Mouse (Mus musculus): ENCODE measurements around the gene Clec12b.
"Not testable (repeated sequence)": the region's sequence is repeated elsewhere in the genome, so short reads cannot be mapped to it uniquely, and the experiment has no call there.

Gene Clec12b

DNA sequence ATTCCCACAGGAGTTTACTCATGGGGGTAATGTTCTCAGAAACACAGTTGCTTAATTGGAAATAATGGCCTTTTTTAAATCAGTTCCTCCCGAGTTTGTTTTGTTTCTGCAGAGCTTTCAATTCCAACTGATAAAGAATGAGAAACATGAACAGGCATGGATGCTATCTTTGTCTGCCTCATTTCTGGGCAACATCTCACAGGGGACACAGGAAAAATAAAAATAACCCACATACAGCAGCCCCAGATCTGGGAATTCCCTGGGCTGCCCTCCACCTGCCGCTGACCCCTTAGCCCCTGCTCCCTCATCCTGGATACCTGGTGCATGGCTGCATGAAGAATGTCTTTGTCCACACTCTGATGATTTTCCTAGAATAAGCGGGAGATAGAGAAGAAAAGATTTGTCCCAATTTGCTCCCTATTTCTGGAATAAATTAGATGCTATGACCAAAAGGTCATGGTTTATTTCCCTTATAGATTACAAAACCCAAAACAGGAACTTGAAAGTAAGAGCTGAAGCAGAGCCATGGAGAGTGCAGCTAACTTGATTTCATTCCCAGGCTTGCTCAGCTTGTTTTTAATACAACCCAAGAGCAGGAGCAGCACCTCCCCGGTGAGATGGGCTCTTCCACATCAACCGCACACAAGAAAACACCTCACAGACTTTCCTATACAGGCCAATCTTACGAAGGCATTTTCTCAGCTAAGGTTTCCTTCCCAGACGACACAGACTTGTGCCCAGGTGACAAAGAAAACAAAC is 16.1 kb downstream of the Clec12b start:
- no peak for DNase-seq

DNA sequence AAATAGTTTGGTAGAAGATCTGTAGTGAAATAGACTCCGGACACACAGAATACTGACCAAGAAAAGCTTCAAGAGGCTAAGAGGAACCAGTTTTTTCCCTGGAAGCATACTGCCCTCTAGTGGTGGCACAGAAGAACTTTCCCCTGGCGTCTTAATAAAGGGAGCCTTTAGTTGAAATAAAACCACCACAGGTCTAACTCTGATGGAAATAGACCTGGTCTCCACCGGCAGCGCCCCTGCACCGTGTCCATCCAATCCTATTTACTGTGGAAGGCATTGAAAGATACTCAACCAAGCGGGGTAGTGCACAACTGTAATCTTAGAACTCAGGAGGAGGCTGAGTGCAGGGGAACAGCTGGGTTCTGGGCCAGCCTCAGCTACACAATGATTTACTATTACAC is 19.7 kb downstream of the Clec12b start:
- peak; percentile 17 for DNase-seq

DNA sequence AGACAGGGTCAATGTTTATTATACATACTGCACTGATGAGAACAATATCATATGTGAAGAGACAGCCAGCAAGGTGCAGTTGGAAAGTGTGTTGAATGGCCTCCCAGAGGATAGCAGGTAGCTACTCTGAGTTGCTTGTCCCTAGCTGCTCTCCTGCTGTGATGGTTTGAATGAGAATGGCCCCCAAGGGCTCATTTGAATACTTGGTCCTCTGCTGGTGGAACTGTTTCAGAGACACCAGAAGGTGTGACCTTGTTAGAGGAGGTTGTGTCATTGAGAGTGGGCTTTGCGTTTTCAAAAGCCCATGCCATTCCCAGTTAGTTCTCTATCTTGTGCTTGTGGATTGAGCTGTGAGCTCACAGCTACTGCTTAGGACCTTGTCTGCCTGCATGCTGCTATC is 21.7 kb downstream of the Clec12b start:
- no peak for DNase-seq

DNA sequence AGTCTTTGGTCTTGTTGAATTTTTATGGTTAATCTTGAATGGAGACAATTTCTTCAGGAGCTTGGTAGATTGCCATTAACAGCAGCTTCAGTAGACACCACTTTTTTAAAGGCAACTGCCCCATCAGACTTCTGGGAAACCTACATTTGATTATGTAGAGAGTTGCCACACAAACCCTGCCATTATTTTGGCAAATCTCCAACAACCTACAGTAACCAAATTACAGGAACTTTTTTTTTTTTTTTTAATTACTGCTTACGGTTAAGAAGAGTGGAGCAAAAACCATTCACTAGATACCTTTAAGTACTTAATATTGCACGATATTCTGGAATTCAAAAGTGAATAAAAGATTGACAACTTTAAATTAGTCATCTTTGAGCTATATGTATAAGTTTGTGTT is 26.2 kb downstream of the Clec12b start:
- no peak for DNase-seq

DNA sequence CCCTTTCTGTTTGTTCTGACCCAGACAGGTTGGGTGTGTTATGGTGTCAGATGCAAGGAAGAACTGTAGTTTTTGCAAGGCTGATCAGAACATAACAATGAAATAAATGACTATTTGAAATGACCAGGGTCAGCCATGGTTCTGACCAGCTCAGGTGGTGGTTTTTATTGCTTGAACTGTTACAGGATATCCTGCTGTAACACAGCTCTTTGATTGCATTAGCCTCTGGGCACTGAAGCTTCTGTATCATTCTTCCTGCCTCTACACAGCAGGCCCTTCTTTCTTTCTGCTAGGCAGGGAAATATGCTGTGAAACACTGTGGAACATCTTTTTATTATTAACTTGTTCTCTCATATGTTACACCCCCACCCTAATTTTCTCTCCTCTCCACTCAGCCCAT is 29.2 kb downstream of the Clec12b start:
- no peak for DNase-seq

DNA sequence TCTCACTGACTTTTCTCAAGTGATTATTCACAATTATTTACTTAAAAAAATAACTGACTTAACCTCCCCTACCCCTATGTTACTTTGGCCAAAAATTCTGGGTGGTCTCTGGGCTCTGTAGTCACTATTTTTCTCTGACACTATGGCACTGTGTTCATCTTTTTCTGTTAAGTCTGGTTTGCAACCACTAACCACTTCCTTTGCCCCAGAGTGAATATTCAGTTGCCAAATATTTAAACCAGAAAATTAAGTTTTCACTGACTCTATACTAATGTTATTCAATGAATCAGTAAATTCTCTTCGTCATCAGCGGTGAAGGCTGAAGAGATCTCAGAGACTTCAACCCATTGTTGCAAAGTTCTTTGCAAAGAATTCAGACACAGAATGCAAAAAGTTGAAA is 29.9 kb downstream of the Clec12b start:
- no peak for DNase-seq

DNA sequence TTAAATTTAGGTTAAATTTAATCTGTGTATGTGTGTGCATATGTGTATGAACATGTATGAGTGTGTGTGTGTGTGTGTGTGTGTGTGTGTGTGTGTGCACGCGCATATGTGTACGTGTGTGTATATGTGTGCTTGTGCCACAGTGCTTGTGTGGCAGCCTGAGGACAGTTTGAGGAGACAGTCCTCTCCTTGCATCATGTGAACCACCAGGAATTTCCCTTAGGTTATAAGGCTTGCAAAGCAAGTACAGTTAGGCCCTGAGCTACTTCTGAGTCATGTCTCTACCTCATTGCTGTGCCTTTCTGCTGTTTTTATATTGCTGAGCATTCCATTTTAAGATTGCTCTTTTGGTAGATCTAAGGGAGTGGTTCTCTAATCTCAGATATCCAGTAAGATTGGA is 34.6 kb downstream of the Clec12b start:
- no peak for DNase-seq

DNA sequence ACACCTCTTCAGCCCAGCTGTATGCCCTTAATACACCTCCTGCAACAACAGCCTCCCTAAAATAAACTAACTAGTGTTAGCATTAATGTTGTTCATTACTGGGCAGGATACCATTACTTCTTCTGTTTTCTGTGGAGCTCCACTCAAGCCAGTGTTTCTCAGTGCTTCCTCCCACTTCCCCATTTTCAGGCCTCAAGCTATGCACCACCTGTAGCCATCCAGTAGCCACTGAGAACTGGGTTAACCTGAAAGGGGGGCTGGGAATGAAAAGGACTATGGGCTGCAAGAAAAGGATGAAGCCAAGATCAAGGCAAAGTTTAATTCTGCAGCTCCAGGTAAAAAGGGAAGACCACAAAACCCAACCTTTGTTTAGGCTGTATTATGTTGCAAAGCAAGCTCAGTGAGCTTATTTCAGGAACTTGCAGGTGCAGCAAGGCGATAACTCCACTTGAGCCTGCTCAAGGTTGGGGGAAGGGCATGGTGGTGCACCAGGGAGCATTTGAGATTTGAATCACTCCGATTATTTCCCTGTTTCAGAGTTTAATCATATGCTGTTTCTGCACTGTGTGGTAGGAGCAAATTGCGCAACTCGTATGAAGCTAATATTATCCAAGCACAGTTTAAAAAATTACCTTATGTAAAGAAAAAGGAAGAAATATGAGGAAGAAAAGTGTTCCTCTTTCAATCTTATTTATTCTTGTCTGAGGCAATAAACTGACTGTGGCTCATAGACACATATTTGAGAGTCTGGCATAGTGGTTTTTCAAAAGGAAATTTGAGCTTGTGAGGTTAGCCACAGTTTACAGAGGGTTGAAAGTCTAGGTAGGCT is 35.9 kb downstream of the Clec12b start:
- peak; percentile 6 for DNase-seq

DNA sequence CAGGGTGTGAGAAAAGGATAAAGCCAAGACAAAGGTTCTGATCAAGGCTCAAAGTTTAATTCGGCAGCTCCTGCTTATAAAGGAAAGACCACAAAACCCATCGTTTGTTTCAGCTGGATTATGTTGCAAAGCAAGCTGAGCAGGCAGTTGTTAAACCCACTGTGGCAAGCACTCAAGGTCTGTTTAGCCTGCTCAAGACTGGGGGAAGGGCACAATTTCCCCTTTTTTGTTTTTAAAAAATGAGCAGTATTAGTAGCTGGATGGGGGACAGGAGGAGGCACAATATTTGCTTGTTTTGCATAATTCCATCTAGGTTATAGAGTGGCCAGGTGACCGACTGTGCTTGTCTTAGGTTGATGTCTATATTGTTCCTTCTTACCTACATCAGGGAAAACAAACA is 41.3 kb downstream of the Clec12b start:
- DNase-seq = no peak

DNA sequence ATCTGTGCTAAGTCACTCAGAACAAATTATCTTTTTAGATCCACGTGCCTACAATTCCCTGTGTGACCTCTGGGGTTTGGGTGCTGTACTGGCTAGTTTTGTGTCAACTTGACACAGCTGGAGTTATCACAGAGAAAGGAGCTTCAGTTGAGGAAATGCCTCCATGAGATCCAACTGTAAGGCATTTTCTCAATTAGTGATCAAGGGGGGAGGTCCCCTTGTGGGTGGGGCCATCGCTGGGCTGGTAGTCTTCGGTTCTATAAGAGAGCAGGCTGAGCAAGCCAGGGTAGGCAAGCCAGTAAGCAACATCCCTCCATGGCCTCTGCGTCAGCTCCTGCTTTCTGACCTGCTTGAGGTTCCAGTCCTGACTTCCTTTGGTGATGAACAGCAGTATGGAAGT is 43.3 kb downstream of the Clec12b start, which contains the start of gene Clec12a:
Gene Clec12a (plus strand): TSS at position 301 of the 400 bp plus-strand sequence.
- DNase-seq = not testable (repeated sequence)

DNA sequence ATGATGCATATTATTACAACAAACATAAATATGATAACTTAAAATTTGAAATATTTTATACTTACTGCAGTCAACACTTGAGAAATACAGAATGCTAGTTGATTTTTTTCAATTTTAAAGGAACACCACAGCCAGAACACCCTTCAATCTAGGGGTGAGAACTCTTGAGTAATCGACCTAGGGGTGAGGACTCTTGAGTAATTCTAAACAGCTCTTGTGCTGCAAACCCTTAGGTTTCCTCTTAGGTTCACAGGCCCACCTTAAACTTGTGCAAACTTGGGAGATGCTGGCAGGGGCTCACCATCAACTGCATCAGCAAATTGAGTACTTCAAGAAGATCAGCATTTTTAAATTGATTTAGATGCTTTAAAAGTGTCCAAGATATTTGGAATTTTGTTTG is 47.9 kb downstream of the Clec12b start:
- DNase-seq = no peak

DNA sequence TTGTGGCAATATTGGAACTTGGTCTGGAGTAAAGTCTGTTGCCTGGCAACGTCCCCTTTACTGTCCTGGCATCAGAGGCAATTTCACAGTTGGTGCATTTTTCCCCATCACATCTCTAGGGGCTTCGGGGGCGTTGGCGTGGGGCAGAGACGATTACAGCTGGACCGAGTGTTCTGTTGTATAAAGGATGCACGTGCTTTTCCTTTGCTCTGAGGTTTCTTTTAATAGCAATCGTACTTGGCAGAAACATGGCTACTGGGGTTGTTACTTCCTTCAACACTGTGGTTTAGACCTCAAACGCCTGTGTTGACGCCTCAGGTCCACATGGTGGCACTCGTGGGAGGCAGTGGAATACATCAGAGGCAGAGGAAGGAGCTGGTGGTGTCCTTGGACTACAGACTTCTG is 52.0 kb downstream of the Clec12b start:
- peak; percentile 60 for DNase-seq

DNA sequence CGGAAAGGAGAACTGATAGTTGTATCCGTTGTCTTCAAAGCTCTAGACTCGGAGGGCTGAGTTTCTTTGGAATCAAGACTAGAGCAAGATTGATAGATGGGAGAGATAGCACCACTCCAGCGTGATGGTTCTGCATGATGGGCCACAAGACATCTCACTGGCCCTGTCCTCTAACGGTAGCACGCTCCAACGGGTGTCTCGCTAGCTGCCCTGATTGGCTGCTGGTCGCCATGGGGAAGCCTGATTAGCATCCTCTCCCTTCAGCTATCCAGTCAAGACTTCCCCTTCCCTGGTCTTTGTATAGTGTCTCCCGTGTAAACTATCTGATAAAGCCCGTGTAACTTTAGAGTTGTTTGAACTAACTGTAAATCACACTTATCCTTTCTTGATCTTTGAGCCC is 54.1 kb downstream of the Clec12b start, which contains the start of gene 4922502D21Rik:
Gene 4922502D21Rik (minus strand): TSS at position 187 of the 400 bp plus-strand sequence.
- no peak for DNase-seq

DNA sequence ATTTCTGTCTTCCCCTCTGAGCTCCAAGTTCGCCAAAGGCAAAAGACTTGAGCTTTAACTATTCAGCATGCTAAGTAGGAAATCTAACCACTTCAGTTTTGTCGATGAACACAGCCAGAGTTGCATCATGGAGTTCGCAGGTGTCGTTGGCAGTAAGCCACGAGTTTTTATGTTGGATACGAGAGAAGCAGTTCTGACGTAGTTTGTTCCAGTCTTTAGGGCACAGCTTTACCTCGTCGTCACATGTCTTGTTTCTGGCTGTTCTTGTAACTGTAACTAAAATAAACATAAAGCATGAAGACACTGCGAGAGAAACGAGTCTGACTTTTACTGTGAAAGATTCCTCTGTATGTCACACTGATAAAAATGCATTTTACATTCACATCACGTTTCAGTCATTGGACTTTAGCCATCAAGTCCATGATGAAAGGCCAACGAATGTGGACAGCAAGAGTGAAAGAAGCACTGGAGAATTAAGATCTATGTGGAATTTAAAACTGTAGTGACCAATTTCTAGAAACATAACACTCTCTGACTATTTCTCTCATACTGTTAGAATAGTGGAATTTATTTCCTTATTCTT is 59.0 kb downstream of the Clec12b start:
- DNase-seq = no peak

DNA sequence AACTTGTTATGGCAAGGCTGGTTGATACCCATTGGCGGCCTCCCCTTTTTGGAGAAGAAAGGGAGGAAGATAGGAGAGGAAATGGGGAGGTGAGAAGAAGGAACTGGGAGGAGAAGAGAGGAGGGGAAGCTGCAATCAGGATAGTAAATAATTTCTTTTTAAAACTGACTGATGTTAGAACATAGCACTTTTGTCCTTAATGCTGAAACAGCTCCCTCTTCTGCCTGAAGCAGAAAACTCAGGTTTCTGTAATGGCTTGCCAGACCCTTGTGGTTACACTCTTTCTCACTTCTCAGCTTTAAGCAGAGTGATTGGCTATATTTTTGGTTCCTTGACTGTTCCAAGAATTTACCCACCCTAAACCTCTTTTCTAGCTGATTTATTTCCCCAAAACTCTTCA is 59.7 kb downstream of the Clec12b start:
- DNase-seq = no peak

Data from kidney, postnatal 14 days (tissue).